Mouse (Mus musculus) CD4-positive, CD25-positive, alpha-beta regulatory T cell, adult 4 months (primary cell): ENCODE measurements around the gene Sf3a2. TPM values are rescaled to one million over a fixed set of nuclear protein-coding genes. Genes with fewer than 3 reads are reported as not detected.
"Not testable (repeated sequence)": the region's sequence is repeated elsewhere in the genome, so short reads cannot be mapped to it uniquely, and the experiment has no call there.

Experiments
- ATAC-seq: one replicate; pipeline ENCODE4 v1.8.0; 2017
- polyA plus RNA-seq, 2 experiments: library from polyadenylated mRNA; unstranded; fragments of 100-300 nt; shearing (Covaris generic); gene quantifications; one replicate each; pipeline ENCODE4 v1.2.1; 2017

Gene Sf3a2
- polyA plus RNA-seq, 2 experiments from 2014 or later, result 12.3 to 13.2 TPM

DNA sequence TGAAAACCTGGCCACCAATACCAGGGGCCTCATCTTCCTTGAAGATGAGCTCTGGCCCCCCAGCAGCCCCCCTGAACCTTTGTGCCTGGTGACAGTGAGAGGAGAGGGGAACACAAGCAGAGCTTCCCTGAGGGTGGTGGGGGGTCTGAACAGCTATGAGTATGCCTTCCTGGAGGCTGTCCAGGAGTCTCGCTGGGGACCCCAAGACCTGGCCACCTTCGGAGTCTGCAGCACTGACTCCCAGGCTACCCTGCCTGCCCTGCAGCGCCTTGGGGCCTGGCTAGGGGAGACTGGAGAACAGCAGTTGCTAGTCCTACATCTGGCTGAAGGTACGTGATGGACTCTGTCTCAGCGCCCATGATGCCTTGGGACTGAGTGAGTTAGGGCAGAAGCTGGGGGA, 7.3 kb downstream of the Sf3a2 start:
- ATAC-seq, result no peak

DNA sequence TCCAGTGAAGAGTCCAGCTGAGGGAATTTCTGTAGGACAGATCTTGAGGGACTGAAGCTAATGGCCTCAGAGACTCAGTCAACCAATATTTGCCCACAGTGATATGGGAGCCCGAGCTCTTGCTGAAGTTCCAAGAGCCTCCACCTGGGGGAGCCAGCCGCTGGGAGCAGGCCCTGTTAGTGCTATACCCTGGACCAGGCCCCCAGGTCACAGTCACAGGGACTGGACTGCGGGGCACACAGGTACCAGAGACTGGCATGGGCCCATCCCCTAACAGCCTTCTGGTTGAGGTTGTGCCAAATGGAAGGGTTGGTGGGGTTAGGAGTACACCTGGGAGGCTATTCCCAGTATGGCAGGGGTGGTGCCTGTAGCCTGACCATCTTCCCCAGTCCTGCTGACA, 7.9 kb downstream of the Sf3a2 start:
- peak; percentile 48 for ATAC-seq

DNA sequence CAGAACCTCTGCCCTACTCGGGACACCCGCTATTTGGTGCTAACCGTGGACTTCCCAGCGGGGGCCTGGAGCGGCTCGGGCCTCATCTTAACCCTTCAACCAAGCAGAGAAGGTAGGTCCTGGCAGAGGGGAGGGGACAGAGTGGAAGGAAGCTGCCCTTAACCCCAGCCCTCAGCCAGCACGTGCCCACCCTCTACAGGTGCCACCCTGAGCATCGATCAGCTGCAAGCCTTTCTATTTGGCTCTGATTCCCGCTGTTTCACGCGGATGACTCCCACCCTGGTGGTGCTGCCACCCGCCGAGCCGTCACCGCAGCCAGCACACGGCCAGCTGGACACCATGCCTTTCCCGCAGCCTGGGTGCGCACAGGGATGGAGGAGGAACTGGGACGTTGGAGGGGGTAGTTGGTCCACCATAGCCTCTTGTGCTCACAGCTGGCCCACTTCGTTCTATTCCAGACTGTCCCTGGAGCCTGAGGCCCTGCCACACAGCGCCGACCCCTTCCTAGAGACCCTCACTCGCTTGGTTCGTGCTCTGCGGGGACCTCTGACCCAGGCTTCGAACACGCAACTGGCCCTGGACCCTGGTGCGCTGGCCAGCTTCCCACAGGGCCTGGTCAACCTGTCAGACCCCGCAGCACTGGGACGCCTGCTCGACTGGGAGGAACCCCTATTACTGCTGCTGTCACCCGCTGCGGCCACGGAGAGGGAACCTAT, 8.5 kb downstream of the Sf3a2 start:
- ATAC-seq, result no peak

DNA sequence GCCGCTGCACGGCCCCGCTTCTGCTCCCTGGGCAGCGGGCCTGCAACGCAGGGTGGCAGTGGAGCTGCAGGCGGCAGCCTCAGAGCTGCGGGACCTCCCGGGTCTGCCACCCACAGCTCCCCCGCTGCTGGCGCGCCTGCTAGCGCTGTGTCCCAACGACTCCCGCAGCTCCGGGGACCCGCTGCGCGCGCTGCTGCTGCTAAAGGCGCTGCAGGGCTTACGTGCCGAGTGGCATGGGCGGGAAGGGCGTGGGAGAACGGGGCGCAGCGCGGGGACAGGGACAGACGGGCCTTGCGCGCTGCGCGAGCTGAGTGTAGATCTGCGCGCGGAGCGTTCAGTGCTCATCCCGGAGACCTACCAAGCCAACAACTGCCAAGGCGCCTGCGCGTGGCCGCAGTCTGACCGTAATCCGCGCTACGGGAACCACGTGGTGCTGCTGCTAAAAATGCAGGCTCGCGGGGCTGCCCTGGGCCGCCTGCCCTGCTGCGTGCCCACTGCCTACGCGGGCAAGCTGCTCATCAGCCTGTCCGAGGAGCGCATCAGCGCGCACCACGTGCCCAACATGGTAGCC, 9.1 kb downstream of the Sf3a2 start:
- peak; percentile 64 for ATAC-seq

DNA sequence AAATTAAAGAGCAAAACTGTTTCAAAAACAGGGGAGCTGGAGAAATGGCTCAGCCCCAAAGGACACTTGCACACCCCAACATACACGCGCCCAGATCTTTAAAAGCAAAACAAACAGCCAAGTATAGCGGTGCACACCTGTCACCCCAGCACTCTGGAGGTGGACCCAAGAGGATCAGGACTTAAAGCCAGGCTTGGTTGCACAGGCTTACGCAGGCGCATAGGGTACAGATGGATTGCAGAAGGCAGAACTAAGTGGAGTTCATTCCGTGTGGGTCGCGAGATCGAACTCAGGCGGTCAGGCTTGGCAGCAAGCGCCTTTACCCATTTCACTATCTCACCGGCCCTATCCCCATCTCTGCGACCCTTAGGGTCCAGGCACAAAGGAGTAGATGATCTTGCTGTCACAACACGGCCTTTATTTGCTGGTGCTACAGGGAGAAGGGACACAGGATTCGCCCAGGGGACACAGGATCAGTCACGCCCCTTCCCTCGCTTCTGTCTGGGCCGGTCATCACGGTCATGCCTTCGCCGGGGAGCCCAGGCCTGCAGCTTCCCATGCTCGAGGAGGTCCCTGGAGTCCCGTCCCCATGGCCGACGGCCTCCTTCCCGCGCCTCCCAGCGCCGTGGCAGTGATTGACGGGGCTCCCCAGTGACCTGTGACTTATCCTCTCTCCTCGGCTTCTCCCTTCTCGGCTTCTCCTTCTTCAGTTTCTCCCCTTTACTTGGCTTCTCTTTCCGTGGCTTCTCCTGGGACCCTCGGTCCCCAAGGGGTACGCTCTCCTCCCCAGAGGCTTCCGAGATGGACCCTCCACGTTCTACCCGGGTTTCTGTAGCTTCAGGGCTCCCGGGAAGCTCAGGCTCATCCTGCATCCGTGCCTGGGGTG, 10.3 kb downstream of the Sf3a2 start:
- ATAC-seq, result no peak

DNA sequence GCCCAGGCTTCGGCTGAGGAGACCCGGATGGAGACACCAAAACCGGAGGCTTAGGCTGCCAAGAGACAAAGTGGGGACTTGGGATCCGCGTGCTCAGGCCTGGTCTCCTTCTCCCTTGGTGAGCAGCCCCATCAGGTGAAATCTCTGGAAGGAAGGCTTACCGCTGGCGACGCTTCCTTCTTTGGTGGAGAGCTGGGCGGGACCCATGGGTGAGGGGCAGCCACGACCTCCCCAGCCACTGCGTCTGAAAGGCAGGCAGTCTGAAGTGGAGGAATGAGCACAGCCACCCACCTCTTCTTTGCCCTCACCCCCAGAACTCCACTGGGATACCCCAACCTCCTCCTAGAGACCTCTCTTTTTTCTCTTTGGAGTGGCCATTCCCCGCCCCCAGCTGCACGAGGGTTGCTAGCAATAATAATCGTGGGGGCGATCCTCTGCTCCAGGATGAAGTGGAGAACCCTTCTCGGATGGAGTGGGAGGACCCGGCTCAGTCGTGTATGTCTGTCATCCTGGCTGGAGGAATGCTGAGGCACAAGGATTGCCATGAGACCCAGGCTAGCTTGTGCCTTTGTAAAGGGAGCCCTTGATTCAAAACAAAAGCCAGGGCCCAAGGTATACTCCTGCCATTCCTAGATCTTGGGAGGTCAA, 11.1 kb downstream of the Sf3a2 start:
- no peak for ATAC-seq

DNA sequence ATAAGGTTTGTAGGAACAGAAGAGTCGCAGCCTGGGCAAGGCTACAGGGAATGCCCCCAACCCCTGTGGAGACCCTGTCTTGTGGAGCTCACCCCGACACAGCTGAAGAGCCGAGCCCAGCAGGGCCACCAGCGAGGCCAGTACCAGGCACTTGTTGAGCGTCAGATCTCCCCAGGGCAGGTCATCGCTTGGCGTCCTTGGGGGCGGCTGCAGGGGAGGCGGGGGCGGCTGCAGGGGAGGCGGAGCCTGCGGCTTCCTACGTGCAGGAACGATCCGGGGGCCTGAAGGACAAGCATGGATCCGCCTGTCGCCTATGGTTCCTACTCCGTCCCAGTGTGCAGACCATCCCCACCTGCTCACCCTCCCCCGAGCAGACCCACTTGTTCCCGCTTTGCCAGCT, 12.1 kb downstream of the Sf3a2 start:
- ATAC-seq, result no peak

DNA sequence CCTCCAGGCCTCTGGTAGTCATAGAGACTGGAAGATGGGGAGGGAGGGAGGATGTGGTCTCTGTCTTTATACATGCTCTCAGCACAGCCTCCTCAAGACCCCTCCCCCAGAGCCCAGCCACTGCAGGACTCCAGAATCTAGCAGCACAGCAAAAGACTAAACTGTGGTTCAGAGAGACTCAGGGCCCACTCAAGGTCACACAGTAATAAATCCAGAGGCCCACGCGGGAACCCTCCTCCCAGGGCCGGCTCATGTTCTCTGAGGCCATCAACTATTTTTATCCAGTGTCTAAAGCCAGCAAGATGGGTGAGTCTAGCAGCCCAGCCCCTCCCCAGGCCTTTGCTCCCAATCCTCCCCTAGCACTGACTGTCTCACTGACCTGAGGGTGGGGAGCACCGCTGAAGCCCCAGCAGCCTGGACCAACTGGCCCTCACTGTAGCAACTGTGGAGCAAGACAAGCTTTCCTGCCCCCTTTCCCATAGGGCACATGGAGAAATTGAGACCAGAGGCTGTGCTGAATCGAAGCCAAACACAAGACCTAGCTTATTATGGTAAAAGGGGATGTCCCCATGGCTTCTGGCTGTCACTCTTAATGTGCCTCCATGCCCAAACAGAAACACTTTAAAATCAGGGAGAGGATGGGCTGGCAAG, 14.5 kb downstream of the Sf3a2 start:
- ATAC-seq, result no peak

DNA sequence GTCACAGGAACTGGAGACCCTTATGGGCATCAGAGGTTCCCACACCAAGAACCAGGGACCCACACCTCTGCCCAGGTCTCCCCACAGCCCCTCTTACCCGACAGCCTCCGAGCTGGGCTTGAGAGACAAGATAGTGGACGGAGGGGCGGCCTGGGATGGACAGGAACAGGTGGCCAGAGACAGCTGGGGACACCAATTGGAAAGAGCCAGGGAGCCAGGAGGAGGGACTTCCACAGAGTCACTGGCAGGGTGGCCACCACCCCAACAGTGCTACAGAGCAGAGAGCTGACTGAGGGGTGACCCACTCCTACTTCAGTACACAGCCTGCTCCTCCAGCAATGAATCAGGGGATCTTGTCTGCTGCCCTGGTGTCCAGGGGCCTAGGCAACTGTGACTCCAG, 15.4 kb downstream of the Sf3a2 start, which contains the start of gene Jsrp1:
Jsrp1 (minus strand) TSS at position 133 of the 400 bp plus-strand sequence.
- ATAC-seq, result no peak

DNA sequence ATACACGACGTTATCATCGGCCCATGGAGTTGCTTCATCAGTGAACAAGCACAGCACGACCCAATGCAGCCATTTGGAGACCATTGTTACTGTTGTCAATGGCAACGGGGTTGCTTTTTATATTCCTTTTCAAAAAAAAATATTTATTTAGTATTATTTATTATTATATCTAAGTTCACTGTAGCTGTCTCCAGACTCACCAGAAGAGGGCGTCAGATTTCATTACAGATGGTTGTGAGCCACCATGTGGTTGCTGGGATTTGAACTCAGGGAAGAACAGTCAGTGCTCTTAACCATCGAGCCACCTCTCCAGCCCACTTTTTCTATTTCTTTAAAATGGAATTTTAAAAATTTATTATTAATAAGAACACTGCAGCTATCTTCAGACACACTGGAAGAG, 16.8 kb downstream of the Sf3a2 start:
- ATAC-seq, result no peak

DNA sequence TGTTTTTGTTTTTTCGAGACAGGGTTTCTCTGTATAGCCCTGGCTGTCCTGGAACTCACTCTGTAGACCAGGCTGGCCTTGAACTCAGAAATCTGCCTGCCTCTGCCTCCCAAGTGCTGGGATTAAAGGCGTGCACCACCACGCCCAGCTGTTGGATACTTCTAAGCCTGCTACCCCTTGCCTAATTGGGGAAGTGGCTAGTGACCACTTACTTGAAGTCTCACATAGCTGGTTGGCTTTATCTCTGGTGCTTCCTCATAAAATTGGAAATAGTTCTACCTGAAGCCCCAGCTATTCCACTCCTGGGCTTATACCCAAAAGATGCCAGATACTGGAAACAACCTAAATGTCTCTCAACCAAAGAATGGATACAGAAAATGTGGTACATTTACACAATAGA, 18.3 kb downstream of the Sf3a2 start:
- ATAC-seq, result not testable (repeated sequence)

DNA sequence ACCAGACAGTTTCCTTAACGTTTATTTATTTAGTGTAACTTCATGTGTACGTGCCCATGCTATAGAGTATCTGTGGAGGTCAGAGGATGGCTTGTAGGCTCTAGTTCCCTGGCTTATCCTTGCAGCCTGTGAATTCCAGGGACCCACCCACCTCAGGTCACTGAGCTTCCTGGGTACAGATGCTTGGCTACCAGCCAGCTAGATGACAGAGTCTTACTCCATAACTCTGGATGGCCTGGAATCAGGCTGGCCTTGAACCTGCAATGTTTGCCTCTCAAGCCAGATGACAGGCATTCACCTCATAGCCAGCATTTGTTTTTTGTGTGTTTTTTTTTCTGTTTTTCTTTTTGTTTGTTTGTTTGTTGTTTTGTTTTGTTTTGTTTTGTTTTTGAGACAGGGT, 19.2 kb downstream of the Sf3a2 start:
- no peak for ATAC-seq

DNA sequence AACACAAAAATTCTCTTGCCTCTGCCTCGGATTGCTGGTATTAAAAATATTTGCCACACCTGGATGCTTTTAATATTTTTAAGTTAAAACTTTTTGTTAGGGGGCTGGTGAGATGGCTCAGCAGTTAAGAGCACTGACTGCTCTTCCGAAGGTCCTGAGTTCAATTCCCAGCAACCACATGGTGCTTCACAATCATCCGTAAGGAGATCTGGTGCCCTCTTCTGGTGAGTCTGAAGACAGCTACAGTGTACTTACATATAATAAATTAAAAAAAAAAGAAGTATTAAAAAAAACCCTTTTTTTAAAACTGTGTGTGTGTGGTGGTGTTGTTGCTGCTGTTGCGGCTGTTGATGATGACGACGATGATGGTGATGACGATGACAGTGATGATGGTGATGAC, 20.0 kb downstream of the Sf3a2 start:
- not testable (repeated sequence) for ATAC-seq

DNA sequence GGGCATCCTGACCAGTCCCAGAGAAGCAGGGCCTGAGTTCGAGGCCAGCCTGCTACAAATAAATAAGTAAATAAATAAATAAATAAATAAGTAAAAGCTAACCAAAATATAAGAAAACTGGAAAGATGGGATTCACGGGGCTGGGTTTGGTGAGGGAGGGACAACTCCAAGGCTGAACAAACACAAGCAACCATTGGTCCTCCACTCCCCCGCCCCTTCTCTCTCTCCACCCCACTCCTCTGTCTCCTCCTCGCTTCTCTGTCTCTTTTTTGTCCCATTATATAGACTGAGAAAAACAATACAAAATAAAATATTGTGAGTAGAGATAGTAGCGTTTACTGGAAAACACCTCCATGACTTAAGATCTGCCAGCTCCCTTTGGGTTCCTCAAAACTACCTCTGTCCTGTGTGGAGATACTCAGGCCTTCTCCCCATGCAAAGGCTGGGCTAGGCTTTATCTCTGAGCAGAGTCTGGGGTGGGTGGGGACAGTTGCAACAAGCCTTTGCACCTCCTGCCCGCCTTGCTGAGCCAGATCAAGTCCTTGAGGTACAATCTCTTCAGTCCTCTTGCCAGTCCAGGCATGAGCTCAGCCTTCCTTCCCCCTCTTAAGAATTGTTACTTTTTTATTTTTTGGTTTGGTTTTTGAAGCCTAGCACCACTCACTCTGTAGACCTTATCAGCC, 20.7 kb downstream of the Sf3a2 start:
- no peak for ATAC-seq

DNA sequence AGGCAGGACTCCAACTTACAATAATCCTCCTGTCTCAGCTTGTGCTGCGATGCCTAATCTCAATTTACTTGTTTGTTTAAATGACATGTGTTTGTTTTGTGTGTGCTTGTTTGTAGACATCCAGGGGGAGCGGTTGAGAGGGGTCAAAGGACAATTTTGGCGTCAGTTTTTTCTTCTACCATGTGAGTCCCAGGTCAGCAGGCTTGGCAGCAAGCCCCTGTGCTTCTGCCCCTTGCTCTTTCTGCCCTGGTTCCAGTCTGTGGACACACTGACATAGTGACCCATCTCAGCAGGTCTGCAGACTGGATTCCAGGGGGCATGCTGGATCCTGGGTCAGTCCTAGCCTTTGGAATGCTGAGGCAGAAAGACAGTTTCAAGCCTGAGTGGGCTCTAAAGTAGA, 21.4 kb downstream of the Sf3a2 start:
- no peak for ATAC-seq

DNA sequence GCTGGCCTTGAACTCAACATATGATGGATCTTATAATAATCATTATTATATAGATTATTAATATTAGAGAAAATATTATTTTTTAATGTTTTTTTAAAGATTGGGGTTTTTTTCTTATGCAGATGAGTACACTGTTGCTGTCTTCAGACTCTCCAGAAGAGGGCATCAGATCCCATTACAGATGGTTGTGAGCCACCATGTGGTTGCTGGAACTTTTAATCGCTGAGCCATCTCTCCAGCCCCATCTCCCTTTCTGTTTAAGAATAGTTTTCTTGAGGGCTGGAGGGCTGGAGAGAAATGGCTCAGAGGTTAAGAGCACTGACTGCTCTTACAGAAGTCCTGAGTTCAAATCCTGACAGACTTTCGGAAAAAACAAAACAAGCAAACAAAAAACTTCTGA, 24.0 kb downstream of the Sf3a2 start:
- no peak for ATAC-seq

DNA sequence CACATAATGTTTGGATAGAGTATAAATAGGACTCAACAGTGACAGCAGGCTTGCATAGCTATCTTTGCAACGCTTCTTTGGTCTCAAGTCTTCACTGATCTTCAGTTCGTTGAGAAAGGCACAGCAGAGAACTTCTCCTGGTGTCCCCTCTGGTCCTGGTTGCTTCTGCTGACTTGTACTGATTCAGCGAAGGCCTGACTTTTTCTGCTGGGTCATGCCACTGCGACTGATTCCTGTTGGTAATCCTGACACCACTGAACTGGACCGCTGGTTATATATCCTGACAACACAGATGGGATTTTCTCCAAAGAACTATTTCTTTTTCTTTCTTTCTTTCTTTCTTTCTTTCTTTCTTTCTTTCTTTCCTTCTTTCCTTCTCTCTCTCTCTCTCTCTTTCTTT, 24.5 kb downstream of the Sf3a2 start:
- no peak for ATAC-seq

DNA sequence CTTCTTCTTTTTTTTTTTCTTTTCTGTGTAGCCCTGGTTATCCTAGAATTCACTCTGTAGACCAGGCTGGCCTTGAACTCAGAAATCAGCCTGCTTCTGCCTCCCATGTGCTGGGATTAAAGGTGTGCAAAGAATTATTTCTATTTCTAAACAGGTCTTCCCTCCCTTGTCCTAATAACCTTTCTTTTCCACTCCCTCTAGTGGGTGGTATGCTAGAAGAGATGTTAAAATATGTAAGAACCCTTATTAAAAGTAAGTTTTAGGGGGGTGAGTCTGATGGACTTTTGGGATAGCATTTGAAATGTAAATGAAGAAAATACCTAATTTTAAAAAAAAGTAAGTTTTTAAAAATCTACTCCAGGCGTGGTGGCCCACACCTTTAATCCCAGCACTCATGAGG, 25.3 kb downstream of the Sf3a2 start:
- ATAC-seq, result no peak

DNA sequence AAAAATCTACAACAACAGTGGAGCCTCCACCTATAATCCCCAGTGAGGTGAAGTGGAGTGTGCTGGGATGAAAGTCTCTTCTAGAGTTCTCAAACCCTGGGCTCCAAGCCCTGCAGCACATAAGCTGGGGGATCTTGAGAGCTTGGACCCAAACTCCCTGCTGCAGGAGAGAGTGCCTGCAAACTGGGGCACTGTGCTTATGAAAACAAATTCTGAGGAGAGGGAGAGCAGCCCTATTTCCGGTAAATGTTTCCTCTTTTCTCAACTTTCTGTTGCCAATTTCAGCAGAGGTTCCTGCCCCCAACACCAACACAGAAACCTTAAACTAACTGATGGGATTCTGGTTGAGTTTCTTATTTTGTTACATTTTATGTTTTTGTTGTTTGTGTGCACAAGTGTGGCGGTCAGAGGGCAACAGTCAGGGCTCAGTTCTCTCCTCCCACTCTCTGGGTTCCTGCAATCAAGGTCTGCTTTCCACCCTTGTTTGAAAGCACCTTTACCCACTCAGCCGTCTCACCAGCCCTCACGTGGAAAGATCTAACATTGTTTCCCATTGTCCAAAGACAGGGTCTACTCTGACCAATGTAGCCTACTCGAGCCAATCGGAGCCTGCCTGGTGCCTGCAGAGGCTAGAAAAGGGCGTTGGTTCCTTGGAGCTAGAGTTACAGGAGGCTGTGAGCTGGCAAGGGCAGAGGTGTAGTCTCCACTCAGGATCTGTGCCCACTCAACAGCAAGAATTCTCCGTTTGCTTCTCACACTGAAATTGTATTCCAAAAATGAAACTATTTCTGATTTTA, 26.0 kb downstream of the Sf3a2 start:
- ATAC-seq, result no peak

DNA sequence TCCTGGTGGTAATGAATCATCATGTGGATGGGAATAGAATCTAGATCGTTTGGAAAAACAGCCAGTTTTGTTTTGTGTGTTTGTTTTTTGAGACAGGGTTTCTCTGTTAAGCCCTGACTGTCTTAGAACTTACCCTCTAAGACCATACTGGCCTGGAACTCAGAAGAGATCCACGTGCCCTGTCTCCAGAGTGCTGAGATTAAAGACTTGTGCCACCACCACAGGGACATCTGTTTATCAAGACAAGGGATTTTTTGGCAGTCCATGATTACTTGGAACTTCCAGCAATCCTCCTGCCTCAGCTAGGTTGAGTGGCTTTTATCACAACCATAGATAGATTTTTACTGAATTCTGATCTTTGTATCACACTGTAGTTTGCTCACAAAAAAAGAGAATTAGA, 26.8 kb downstream of the Sf3a2 start:
- ATAC-seq, result no peak
